Mouse (Mus musculus) megakaryocyte progenitor cell, adult 5-6 weeks (primary cell): Measurements from ENCODE around the gene Zfp78. TPM values are rescaled to one million over a fixed set of nuclear protein-coding genes. Genes with fewer than 3 reads are reported as not detected.
"Not testable (repeated sequence)": the region's sequence is repeated elsewhere in the genome, so short reads cannot be mapped to it uniquely, and the experiment has no call there.

ENCODE experiments used
- ATAC-seq: replicated peaks from 2 replicates; pipeline ENCODE4 v1.8.0; 2016; ENCODE audit warnings: mild to moderate bottlenecking, moderate TSS enrichment, inconsistent platforms; ENCODE audit not compliant: poor library complexity
- total RNA-seq, 2 experiments: library from RNA; stranded (forward) in 1 of 2; stranded (reverse) in 1 of 2; fragments of 157-497, 149-512 nt in 1 of 2; fragments of 200-1000 nt in 1 of 2; gene quantifications; 2 replicates each; pipeline versions ENCODE4 v1.2.3 to v1.2.4; 2015 to 2017

The Zfp78 gene
- total RNA-seq (2015): 2.8 and 4.8 TPM in 2 replicates
- 3.1 and 3.5 TPM in 2 replicates for total RNA-seq (2017)

GRCm38 (mm10) chr7:6363047-6363488, at the start of gene Zfp78:
TSS of gene Zfp78 (plus strand) at chr7:6363280.
- ATAC-seq: peak; percentile 57

- ATAC-seq: peak; percentile 49
Measured at GRCm38 (mm10) chr7:6330458-6331232, 32.4 kb upstream of the Zfp78 start.

DNA sequence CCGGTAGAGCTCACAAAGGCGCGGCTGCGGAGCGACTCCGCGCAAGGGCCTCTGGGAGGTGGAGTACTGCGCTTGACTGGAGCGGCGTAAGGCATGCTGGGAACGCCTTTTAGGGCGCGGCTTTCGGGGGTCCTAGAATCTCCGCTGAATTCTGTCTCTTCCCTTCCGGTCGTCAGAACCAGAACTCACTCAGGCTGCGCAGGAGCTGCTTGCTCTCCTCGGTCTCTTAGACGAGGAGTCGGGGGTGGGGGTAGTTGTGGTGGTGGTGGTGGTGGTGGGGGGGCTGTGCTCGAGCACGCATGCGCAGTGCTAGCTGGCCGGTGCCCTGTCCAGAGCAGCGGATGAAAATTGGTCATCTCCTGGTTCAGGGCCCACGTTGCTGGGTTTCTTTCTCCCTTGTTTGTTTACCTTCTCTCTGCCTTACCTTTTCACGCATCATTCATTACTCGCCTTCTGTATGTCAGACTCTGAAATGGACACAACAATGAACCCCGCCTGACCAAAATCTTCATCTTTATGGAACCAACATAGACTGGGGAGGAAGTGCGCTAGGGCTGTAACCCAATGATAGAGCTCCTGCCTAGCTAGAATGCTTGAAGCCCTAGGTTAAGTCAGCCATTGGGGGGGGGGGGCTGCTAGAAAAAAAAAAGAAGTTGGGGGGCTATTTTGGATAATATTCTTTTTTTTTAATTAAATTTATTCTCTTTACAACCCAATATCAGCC, 31.7 kb upstream of the Zfp78 start, which contains the start of gene Zfp583:
Gene Zfp583 (minus strand): TSS at position 53 of the 724 bp plus-strand sequence.
- peak; percentile 95 for ATAC-seq

- ATAC-seq: no peak
Measured at GRCm38 (mm10) chr7:6339865-6340264, 23.2 kb upstream of the Zfp78 start.

- ATAC-seq: peak; percentile 93
Measured at GRCm38 (mm10) chr7:6343501-6344071, 19.5 kb upstream of the Zfp78 start, which contains the start of gene Gm3854. TSS of gene Gm3854 (plus strand) at chr7:6343759.

- no peak for ATAC-seq
Measured at GRCm38 (mm10) chr7:6344124-6344523, 19.0 kb upstream of the Zfp78 start.

DNA sequence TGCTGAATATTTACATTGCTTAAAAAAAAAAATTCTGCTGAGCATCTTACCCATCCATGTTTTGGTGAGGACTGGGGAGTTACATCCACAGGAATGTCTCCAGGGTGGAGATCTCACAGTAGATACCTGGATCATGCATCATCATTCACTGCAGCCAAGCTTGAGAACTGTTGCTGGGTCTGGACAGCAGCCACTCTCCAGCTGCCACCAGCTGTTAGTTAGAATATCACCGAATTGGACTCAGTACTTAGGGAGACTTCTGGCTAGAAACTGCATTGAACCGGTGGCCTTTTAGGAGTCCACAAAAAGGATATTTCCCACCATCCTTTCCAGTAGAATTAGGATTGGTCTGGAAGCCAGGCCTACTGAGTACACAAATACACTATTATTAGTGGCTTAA, 5.0 kb upstream of the Zfp78 start:
- no peak for ATAC-seq

- peak; percentile 21 for ATAC-seq
Measured at GRCm38 (mm10) chr7:6358937-6359590, 4.0 kb upstream of the Zfp78 start.

GRCm38 (mm10) chr7:6360477-6361060, 2.5 kb upstream of the Zfp78 start:
- no peak for ATAC-seq

- no peak for ATAC-seq
Measured at GRCm38 (mm10) chr7:6361756-6362155, 1.3 kb upstream of the Zfp78 start.

DNA sequence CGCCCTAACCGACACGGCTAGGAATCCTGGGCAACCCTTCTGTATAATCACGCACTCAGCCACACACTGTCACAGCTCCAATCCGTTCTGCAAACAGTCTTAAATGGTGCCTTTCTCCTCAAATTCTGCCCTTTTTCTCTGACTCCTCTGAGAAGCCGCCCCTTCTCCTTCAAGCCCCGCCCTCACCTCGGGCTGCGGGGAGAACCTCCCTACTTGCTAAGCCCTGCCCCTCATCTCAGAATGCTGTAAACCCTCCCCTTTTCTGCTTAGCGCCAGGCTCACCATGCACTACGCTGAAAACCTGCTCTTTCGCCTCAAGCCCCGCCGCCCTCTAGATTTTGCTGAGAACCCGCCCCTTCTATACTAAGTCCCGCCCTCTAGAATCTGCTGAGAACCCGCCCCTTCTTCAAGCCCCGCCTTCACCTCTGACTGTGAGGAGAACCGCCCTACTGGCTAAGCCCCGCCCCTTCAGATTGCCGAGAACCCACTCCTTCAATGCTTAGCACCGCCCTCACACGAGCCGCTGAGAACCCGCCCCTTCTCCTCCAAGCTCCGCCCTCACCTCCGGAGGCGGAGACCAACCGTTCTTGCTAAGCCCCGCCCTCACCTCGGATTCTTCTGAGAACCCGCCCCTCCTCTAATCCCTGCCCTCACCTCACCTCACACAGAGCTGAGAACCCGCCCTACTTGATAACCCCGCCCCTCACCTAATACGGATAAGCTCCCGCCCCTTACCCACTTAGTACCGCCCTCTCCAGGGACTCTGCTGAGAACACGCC, 623 bp upstream of the Zfp78 start:
- ATAC-seq: peak; percentile 67

DNA sequence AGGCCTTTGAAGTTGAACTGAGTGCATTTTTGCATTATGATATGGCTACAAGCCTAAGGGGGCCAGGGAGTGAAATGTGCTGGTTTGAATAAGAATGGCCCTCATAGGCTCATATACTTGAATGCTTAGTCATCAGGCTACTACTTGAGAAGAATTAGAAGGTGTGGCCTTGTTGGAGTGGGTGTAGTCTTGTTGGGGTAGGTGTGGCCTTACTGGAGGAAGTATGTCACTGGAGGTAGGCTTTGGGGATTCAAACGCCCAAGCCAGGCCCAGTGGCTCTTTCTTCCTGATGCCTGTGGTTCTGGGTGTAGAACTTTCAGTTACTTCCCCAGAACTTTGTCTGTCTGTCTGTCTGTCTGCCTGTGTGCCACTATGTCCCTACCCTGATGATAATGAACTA, 1.7 kb downstream of the Zfp78 start:
- no peak for ATAC-seq

DNA sequence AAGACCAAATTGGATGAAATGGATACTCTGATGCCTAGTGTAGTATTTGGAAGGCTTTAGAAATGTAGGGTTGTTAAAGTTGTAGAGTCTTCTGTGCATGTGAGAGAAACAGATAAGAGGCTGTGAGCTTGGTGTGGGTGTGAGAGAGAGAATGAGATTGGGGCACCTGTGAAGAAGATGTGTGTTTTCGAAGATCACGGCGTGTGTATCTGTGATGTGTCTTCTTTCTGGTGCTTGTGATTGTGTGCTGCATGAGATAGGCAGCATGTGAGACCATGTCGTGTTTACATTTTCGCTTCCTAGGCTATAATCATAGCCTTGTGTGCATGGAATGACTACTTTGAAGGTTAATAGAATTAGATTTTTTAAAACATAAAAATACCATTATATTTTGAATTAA, 4.1 kb downstream of the Zfp78 start:
- ATAC-seq: no peak; the same call in 1 of the 2 replicates

DNA sequence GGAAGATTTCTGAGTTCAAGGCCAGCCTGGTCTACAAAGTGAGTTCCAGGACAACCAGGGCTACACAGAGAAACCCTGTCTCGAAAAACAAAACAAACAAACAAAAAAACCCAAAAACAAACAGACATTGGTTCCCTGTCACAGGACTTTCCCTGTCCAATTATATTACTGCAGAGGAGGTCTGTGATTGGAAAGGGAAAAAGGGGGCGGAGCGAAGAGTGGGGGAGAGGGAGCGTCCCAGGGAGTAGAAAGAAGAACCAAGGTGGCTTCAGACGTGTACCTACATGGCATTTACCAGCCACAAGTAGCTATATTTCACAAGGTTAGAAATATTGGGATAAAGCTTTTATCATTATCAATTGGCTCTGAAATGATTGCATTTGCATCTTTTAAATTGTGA, 5.1 kb downstream of the Zfp78 start:
- ATAC-seq: not testable (repeated sequence)

- ATAC-seq: no peak
Measured at GRCm38 (mm10) chr7:6369460-6369859, 6.4 kb downstream of the Zfp78 start.

GRCm38 (mm10) chr7:6372993-6373392, 9.9 kb downstream of the Zfp78 start:
- peak; percentile 58 for ATAC-seq

DNA sequence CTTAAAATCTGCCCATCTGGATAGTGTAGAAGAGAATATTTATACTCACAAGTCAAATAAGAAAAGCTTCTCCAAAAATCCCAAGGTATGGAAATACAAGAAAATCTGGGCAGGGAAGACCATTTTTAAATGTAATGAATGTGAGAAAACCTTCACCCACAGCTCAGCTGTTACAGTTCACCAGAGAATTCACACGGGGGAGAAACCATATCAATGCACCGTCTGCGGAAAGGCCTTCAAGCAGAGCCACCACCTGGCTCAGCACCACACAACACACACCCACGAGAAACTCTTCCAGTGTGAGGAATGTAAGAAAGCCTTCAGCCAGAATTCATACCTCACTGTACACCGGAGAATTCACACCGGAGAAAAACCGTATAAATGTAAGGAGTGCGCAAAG, 15.4 kb downstream of the Zfp78 start:
- ATAC-seq: no peak

DNA sequence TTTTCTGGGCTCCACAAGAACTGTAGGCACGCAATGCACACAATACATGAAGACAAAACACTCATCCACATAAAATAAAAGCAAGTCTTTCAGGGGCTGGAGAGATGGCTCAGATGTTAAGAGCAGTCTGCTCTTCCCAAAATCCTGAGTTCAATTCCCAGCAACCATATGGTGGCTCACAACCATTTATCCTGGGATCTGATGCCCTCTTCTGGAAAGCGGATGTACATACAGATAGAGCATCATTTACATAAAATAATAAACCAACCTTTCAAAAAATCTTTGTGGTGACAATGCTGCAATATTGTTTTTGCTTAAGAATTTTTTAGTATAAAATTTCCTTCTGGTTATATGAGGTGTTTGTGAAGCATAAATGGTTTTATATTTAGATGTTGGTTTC, 18.4 kb downstream of the Zfp78 start:
- no peak for ATAC-seq

- ATAC-seq: peak; percentile 97
Measured at GRCm38 (mm10) chr7:6383044-6383455, 20.0 kb downstream of the Zfp78 start, which contains the start of gene Zfp28. TSS of gene Zfp28 (plus strand) at chr7:6383295.

GRCm38 (mm10) chr7:6384011-6384410, 20.9 kb downstream of the Zfp78 start:
- no peak for ATAC-seq
